Mouse (Mus musculus): ENCODE measurements around the gene Defb33. TPM values are rescaled to one million over a fixed set of nuclear protein-coding genes. Genes with fewer than 3 reads are reported as not detected.

The Defb33 gene
- not detected for total RNA-seq (2023)

DNA sequence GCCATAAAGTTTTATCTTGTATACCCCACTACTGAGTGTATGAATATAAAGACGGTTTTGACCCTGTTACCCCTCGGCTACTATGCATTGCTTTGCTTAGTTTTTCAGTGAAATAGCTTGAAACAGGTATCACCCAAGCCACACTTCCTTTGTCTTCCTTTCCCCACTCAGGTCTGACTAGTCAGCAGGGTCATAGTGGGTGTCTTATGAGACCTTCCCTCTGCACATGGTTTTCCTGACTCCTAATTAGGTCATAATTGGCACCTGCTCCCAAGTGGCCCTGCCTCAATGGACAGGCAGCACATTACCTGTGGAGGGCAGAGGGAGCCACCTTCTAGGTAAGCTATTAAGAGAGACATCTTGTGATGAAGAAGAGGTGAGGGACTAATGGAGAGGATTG lies at the start of gene Defb33:
Defb33 (plus strand) TSS at position 301 of the 400 bp plus-strand sequence.

GRCm38 (mm10) chr8:20902527-20902926 lies 10.1 kb downstream of the Defb33 start, which contains the start of gene Gm15056:
Gene Gm15056 (minus strand): TSS chr8:20902627.

DNA sequence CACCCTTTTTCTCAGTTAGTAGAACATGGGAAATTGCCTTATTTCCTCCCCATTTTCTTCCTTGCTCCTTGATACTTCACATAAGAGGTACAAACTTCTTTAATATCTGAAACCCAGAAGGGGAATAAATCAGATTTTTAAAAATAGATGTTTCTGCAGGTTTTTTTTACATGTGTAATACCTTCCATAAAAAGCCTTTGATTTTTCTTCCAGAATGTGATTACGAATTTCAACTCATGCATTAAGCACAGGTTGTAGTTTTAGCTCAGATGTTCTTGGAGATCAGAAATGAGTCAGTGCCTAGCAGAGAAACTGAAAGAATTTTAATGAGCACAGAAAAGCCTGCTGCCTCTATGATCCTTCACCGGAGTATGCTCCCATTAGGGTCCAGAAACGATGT lies 29.5 kb downstream of the Defb33 start, which contains the start of gene Gm6040:
Gm6040 (minus strand) TSS at position 101 of the 400 bp plus-strand sequence.

DNA sequence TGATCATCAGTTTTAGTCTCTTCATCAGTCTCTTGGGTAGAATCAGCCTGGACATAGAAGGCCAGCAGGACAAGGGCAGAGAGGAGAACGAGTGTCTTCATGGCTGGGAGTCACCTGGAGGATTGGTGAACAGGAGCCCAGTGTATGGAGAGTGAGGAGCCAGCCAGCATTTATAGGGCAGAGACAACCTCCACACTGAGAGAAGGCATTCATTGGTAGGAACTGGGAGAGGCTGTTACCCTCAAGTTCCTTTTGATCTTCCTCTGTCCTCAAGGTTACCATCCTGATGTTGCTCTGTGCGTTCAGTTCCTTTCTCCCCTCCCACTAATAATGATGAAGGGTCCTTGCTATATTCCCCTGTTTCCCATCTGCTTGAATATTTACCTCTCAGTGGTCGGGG lies 52.1 kb downstream of the Defb33 start, which contains the start of gene AY761185:
AY761185 (minus strand) TSS at position 101 of the 400 bp plus-strand sequence.

Other genes starting within 250 kb of the Defb33 start
- gene Gm15056, start 10.0 kb downstream of the Defb33 start, total RNA-seq (2023): not detected
- not detected for gene Gm6040, start 29.4 kb downstream of the Defb33 start, total RNA-seq (2023)
- not detected for gene AY761185, start 52.0 kb downstream of the Defb33 start, total RNA-seq (2023)
- gene Defa21, start 132.9 kb downstream of the Defb33 start, total RNA-seq (2023): not detected
- not detected for gene Defa23, start 162.4 kb downstream of the Defb33 start, total RNA-seq (2023)
- not detected for gene Defa35, start 172.4 kb downstream of the Defb33 start, total RNA-seq (2023)
- gene Defa25, start 191.8 kb downstream of the Defb33 start, total RNA-seq (2023): not detected
- gene Gm14851, start 203.4 kb downstream of the Defb33 start, total RNA-seq (2023): not detected
- gene Defa30, start 242.0 kb downstream of the Defb33 start, total RNA-seq (2023): not detected

All from CD8-positive naive resting alpha-beta T cell, adult 57 days (primary cell).